Mouse (Mus musculus) gastrocnemius, postnatal 25 days (tissue): Measurements from ENCODE around the gene Calm3. TPM values are rescaled to one million over a fixed set of nuclear protein-coding genes. Genes with fewer than 3 reads are reported as not detected.

Experiments
- DNase-seq: peaks from one replicate; pipeline ENCODE4 v3.0.0; 2022
- total RNA-seq, 2 experiments: library from RNA; stranded (reverse); gene quantifications; 1 replicate in 1 of 2; 2 replicates in 1 of 2; pipeline ENCODE4 v1.2.3; 2021

Calm3 gene
- total RNA-seq, 2 experiments from 2014 or later, result 257 to 291 TPM

- peak; percentile 92 for DNase-seq
These were observed 33.0 kb downstream of the Calm3 start for GRCm38 (mm10) chr7:16890944-16891343.

DNA sequence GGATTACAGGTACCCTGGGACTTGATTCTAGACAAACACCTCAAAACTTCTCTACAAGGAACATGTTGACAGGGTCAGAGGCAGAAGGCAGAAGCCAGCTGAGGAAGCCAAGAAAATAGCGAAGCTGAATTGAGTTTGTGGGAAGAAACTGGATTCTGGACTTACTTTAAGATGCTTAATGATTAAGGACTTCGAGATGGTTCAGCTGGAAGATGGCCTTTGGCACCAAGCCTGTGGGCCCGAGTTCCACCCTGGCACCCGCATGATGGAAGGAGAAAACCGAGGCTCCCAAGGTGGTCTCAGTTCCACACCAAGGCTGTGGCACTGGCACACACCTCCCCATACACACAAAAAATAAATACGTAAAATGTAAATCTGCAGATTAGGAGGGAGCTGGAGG, 33.4 kb downstream of the Calm3 start:
- DNase-seq, result peak; percentile 59

- DNase-seq, result no peak
These were observed 38.0 kb downstream of the Calm3 start for GRCm38 (mm10) chr7:16885905-16886304.

GRCm38 (mm10) chr7:16885271-16885776, 38.6 kb downstream of the Calm3 start:
- DNase-seq, result no peak

DNA sequence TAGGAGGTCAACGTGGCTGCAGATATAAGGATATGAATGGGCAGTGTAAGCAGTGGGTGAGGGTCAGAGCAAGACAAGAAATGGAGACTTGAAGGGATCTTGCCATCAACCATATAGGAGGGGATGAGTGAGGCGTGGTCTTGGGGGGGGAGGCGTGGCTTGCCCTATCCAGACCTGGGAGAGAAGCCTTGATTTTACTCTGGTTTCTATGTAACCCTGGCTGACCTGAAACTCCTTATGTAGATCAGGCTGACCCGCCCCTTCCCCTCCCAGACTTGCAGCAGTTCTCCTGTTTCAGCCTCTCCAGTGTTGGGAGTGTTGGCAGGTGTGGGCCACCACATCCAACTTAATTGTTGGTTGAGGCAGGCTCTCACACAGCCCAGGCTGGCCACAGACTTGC, 39.6 kb downstream of the Calm3 start:
- DNase-seq, result no peak

DNA sequence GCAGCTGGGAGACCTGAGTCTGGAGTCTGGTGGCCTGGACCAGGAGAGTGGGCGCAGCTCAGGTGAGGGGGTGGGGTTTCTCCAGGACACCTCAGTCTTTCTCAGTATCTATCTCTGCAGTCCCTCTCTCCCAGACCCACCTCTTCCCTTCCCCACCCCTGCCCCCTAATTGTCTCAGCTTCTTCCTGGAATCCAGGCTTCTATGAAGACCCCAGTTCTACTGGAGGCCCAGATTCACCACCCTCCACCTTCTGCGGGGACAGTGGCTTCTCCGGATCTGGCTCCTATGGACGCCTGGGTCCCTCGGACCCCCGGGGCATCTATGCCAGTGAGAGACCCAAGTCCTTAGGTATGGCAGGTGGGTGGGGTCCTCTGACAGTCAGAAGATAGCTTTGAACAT, 40.8 kb downstream of the Calm3 start:
- DNase-seq, result no peak

- DNase-seq, result no peak
These were observed 43.3 kb downstream of the Calm3 start for GRCm38 (mm10) chr7:16880615-16881014.

- peak; percentile 57 for DNase-seq
These were observed 43.9 kb downstream of the Calm3 start for GRCm38 (mm10) chr7:16879796-16880547.

GRCm38 (mm10) chr7:16877717-16878116, 46.2 kb downstream of the Calm3 start:
- no peak for DNase-seq

DNA sequence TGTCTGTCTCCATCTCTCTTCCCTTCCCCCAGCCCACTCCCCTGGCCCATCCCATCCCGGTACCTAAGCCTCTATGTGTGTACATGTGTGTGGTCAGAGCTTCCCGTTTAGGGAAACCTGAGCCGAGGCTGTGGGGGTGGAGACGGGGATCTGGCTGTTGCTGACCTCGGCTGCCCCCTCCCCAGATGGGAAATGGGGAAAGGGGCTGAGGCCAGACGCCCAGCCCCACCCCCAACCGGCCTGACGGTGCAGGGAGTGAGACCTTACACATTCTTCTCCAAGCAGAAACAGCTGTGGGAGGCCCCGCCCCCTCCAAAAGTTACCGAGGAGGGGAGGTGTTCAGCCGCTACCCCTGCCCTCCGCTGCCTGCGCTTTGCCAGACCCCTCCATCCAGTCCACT, 47.3 kb downstream of the Calm3 start:
- DNase-seq, result peak; percentile 39

GRCm38 (mm10) chr7:16876006-16876405, 47.9 kb downstream of the Calm3 start:
- DNase-seq, result no peak

GRCm38 (mm10) chr7:16875326-16875725, 48.6 kb downstream of the Calm3 start:
- DNase-seq, result no peak

DNA sequence AGATGAGACGGTGACA, 48.8 kb downstream of the Calm3 start, which contains the start of gene Dact3:
Gene Dact3 (plus strand): TSS at position 8 of the 16 bp plus-strand sequence.
- DNase-seq, result no peak

GRCm38 (mm10) chr7:16874756-16875309, 49.1 kb downstream of the Calm3 start:
- DNase-seq, result peak; percentile 99

- DNase-seq, result peak; percentile 74
These were observed 49.7 kb downstream of the Calm3 start for GRCm38 (mm10) chr7:16874190-16874589.

DNA sequence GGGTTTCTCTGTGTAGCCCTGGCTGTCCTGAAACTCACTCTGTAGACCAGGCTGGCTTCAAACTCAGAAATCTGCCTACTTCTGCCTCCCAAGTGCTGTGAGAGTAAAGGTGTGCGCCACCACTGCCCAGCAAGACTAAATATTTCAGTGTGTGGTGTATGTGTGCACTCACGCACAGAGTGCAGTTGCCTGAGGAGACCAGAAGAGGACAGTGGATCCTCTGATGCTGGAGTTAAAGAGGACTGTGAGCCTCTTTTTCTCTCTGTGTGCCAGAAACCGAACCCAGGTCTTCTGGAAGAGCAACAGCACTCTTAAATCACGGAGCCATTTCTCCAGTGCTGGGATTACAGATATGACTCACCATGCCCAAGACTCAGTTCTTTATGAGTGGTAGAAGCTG, 50.5 kb downstream of the Calm3 start:
- no peak for DNase-seq

DNA sequence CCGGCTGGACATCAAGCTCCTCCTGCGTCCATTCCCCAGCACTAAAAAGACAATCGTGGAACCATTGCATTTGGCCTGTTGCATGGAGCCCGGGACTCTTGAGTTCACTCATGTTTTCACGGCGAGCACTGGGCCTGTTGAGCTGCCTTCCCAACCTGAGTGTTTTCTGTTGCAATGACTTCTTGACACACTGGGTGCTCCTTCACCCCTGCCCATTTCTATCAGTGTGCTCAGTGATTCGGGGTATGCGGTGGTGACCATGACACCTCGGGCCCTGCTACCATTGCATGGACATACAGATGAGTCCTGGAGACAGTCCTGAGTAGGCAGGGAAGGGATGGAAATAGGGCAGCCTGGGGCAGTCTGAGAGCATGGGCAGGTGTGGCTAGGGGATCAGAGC, 51.4 kb downstream of the Calm3 start:
- no peak for DNase-seq

DNA sequence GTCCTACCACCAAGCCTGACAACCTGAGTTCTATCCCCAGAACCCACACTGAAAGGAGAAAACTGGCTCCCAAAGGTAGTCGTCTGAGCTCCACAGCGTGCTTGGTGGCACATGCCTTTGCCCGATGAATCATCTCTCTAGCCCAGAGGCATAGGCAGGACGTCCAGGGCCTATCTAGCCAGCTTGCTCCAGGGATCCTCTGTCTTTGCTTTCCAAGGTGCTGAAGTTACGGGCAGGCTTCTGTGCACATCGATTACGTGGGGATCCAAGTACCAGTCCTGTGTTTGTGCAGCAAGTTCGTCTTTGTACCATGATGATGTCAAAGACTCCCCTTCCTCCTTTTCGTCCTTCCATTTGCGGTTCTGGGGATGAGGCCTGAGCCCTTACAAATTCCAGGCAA, 52.3 kb downstream of the Calm3 start:
- DNase-seq, result no peak

DNA sequence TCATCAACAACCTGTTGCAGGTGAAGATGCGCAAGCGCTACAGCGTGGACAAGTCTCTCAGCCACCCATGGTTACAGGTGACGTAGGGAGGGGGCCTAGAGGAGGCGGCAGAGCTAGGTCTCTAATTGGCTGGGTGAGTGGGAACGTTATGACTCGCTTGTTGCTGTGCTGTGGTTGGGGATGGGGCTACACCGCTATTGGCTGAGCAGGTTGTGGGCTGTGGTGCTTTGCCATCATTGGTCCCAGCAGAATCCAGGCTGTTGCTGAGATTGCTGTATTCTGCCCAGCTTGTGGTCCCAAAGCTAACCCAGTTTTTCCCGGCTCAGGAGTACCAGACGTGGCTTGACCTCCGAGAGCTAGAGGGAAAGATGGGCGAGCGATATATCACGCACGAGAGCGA, 54.4 kb downstream of the Calm3 start:
- peak; percentile 35 for DNase-seq

DNA sequence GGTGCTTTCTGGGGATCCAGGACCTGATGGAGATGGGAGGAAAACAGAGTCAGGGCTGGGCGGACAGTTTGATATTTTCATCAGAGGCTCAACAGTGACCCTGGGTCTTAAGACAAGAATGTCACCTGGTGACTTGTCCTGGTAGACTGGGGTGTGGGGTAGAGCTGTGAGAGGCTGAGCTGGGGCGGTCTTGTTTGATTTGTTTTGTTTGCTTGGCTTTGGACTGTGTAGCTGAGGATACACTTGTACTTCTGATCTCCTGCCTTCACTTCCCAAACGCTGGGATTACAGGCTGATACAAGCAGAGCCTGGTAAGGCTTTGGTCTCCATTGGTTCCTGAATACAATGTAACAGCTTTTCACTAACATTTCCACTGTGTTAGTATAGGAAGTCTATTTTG, 56.4 kb downstream of the Calm3 start:
- DNase-seq, result no peak
